Mouse (Mus musculus): Measurements from ENCODE around the gene Jak2. TPM values are rescaled to one million over a fixed set of nuclear protein-coding genes. Genes with fewer than 3 reads are reported as not detected.

The Jak2 gene
- polyA plus RNA-seq, 1 experiment from 2014 or later, result 10.9 TPM

DNA sequence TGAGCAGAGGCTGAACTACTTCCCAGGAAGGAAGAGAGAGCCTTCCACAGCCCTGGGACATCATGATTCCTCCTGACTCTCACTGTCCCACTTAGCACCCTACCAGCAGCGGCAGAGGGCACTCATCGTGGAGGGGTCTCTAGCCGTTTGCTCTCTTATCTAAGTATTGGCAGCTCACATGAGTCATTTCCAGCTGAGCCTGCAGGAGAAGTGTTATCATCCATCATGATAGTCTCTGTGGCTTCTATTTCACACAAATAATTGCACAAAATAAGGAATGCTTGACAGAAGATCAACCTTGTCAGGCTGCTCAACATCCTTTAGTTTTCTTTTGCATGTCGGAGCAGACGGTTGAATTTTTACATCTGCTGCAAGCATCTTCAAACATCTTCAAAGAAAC lies 108.6 kb downstream of the Jak2 start:
- ATAC-seq (ENCODE audit: insufficient read depth) (no peak), DNase-seq (no peak)
- no peak for TF ChIP-seq CTCF (IDR thresholded peaks at IDR 0.05; ENCODE audit: low read depth)
- Histone ChIP-seq H3K4me3 (ENCODE audit: low read depth, low read length) (no peak overlapping the region), H3K9ac (no peak overlapping the region), H3K4me2 (no peak overlapping the region), H3K27ac (ENCODE audit: low read depth) (no peak overlapping the region), H3K27me3 (ENCODE audit: insufficient read depth, low read length) (no peaks in the 10 kb centered on the region), H3K36me3 (ENCODE audit: insufficient read depth) (no peaks in the 10 kb centered on the region), H3K4me1 (ENCODE audit: insufficient read depth) (no peaks in the 10 kb centered on the region), H3K9me3 (ENCODE audit: low read depth, low read length) (no peaks in the 10 kb centered on the region)
- WGBS, result 53% methylated on average over 5 of the region's 5 CpGs

DNA sequence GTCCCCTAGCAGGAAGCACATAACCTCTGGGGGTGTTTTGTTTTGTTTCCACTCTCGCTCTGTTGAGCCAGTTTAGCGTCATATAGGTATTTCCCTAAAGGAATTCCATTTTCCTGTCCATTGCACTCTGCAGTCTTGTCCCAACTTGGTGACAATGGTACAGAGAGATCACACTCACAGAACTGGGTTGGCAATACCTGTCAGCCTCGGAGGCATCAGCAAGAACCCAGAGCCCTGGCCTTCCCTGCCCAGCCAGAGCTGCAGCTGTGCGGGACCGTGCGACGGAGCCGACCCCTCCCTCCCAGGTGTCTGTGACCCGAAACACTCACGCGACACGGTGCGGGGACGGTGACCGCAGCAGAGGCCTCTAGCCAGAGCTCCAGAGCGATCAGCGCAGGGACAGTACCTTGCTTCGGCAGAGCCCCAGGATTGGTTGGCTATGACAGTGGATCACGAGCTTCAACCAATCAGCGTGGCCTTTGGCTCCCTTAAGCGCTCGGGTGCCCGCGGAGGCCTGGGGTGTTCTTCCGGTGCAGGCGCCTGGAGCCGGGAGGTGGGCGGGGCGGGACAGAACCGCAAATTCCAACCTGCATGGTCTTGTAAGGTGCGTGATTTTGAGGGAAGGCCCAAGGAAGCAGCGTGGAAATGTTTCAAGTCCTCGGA lies 110.0 kb downstream of the Jak2 start:
- Histone ChIP-seq H3K36me3 (ENCODE audit: insufficient read depth) (no peaks in the 10 kb centered on the region), H3K4me1 (ENCODE audit: insufficient read depth) (0 out of 2 replicates have a peak, but pooled peaks cover 2% of the 10 kb centered on the region), H3K9me3 (ENCODE audit: low read depth, low read length) (no peaks in the 10 kb centered on the region), H3K4me2 (peak overlapping the region; percentile 93), H3K9ac (peak overlapping the region; percentile 66), H3K27me3 (ENCODE audit: insufficient read depth, low read length) (no peaks in the 10 kb centered on the region), H3K4me3 (ENCODE audit: low read depth, low read length) (peak overlapping the region; percentile 65), H3K27ac (ENCODE audit: low read depth) (no peak overlapping the region)
- 3% methylated on average over 33 of the region's 33 CpGs for WGBS
- TF ChIP-seq CTCF (IDR thresholded peaks at IDR 0.05; ENCODE audit: low read depth), result no peak
- ATAC-seq (ENCODE audit: insufficient read depth), result peak; percentile 100
- peak; percentile 96 for DNase-seq

DNA sequence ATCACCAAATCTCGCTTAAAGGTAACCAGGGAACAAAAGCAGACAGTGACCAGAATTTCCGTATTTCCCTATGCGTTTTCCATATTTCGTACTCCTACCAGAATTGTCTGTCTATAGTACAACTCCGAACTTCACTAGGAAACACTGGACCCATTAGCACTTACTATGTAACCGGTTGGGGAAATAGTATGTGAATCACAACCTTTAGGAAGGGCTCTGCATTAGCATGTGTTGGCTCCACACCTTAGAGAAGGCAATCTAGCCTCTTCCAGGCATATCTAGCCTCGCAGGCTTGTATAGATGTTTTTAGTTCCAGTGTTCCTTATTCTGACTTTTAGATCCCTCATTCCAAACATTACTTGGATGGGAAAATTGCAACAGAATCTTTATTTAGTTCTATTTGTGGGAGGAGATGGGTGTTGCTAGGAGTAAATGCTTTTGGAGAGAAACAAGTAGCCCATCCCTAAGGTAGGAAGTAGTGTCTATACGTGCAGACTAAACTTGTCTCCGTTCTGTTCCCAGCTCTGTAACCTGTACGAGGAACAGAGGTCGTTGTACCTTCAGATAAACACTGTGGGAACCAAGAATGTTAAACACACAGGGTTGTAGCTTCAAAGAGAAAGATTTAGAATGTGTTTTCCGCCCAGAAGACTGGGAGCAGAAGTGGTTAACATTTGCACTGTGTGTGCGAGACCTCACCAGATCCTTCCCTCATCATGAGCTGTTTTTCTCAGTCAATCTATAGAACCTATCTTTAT lies 110.7 kb downstream of the Jak2 start:
- Histone ChIP-seq H3K9ac (peak overlapping the region; percentile 66), H3K4me3 (ENCODE audit: low read depth, low read length) (peak overlapping the region; percentile 65), H3K36me3 (ENCODE audit: insufficient read depth) (no peaks in the 10 kb centered on the region), H3K4me2 (peak overlapping the region; percentile 93), H3K27me3 (ENCODE audit: insufficient read depth, low read length) (no peaks in the 10 kb centered on the region), H3K4me1 (ENCODE audit: insufficient read depth) (0 out of 2 replicates have a peak, but pooled peaks cover 3% of the 10 kb centered on the region), H3K9me3 (ENCODE audit: low read depth, low read length) (no peaks in the 10 kb centered on the region), H3K27ac (ENCODE audit: low read depth) (no peak overlapping the region)
- ATAC-seq (ENCODE audit: insufficient read depth) (no peak), DNase-seq (no peak)
- TF ChIP-seq CTCF (IDR thresholded peaks at IDR 0.05; ENCODE audit: low read depth), result no peak
- 37% methylated on average over 13 of the region's 13 CpGs for WGBS

Other genes starting within 250 kb of the Jak2 start
- 67.1 and 69.3 TPM in 2 replicates for gene Ak3, start 203.9 kb upstream of the Jak2 start, polyA plus RNA-seq (2014; fragmentation: Nextera tagmentation; extraction: Ambion mirVana)
- gene Rcl1, start 150.5 kb upstream of the Jak2 start, polyA plus RNA-seq (2014; fragmentation: Nextera tagmentation; extraction: Ambion mirVana), result 60.7 and 61.5 TPM in 2 replicates
- 1.8 and 2.6 TPM in 2 replicates for gene Insl6, start 73.5 kb downstream of the Jak2 start, polyA plus RNA-seq (2014; fragmentation: Nextera tagmentation; extraction: Ambion mirVana)
- not detected in 2 replicates for gene Rln1, start 82.8 kb downstream of the Jak2 start, polyA plus RNA-seq (2014; fragmentation: Nextera tagmentation; extraction: Ambion mirVana)
- gene Plgrkt, start 115.6 kb downstream of the Jak2 start, polyA plus RNA-seq (2014; fragmentation: Nextera tagmentation; extraction: Ambion mirVana), result 40.6 and 47.4 TPM in 2 replicates
- 0.18 and 0.25 TPM in 2 replicates for gene Cd274, start 115.6 kb downstream of the Jak2 start, polyA plus RNA-seq (2014; fragmentation: Nextera tagmentation; extraction: Ambion mirVana)
- gene Pdcd1lg2, start 159.1 kb downstream of the Jak2 start, polyA plus RNA-seq (2014; fragmentation: Nextera tagmentation; extraction: Ambion mirVana), result not detected in 2 replicates

All from lung, embryonic 14.5 days (tissue).